Mouse (Mus musculus): ENCODE measurements around the gene Clcf1. TPM values are rescaled to one million over a fixed set of nuclear protein-coding genes. Genes with fewer than 3 reads are reported as not detected.

Gene Clcf1
- total RNA-seq, 4 experiments from 2014 or later = 4.5 to 14.4 (median 7.6) TPM

GRCm38 (mm10) chr19:4193129-4193528, 20.9 kb upstream of the Clcf1 start:
- DNase-seq = no peak

- no peak for DNase-seq
Measured at GRCm38 (mm10) chr19:4194021-4194724, 19.9 kb upstream of the Clcf1 start.

- DNase-seq = no peak
Measured at GRCm38 (mm10) chr19:4194776-4195650, 19.0 kb upstream of the Clcf1 start.

- no peak for DNase-seq
Measured at GRCm38 (mm10) chr19:4196048-4196447, 18.0 kb upstream of the Clcf1 start.

GRCm38 (mm10) chr19:4196548-4196947, 17.5 kb upstream of the Clcf1 start:
- DNase-seq = no peak

- DNase-seq = no peak
Measured at GRCm38 (mm10) chr19:4197180-4197579, 16.9 kb upstream of the Clcf1 start.

GRCm38 (mm10) chr19:4201291-4201909, 12.6 kb upstream of the Clcf1 start, which contains the start of gene Rad9a:
TSS of gene Rad9a (minus strand) at chr19:4201662.
- DNase-seq = peak; percentile 95

- no peak for DNase-seq
Measured at GRCm38 (mm10) chr19:4202149-4202548, 11.9 kb upstream of the Clcf1 start.

GRCm38 (mm10) chr19:4203148-4203547, 10.9 kb upstream of the Clcf1 start:
- no peak for DNase-seq

- no peak for DNase-seq
Measured at GRCm38 (mm10) chr19:4203604-4204326, 10.3 kb upstream of the Clcf1 start.

- DNase-seq = no peak
Measured at GRCm38 (mm10) chr19:4204889-4205288, 9.1 kb upstream of the Clcf1 start.

- peak; percentile 71 for DNase-seq
Measured at GRCm38 (mm10) chr19:4206971-4207370, 7.1 kb upstream of the Clcf1 start.

- no peak for DNase-seq
Measured at GRCm38 (mm10) chr19:4208563-4208962, 5.5 kb upstream of the Clcf1 start.

GRCm38 (mm10) chr19:4211891-4212588, 2.0 kb upstream of the Clcf1 start:
- DNase-seq = no peak

- DNase-seq = peak; percentile 67
Measured at GRCm38 (mm10) chr19:4213524-4213974, 489 bp upstream of the Clcf1 start.

- no peak for DNase-seq
Measured at GRCm38 (mm10) chr19:4214771-4215450, 873 bp downstream of the Clcf1 start.

- DNase-seq = no peak
Measured at GRCm38 (mm10) chr19:4215451-4215840, 1.4 kb downstream of the Clcf1 start.

GRCm38 (mm10) chr19:4216041-4216685, 2.1 kb downstream of the Clcf1 start:
- DNase-seq = no peak

- no peak for DNase-seq
Measured at GRCm38 (mm10) chr19:4217140-4217539, 3.1 kb downstream of the Clcf1 start.

- DNase-seq = no peak
Measured at GRCm38 (mm10) chr19:4217855-4218254, 3.8 kb downstream of the Clcf1 start.

GRCm38 (mm10) chr19:4218293-4218692, 4.3 kb downstream of the Clcf1 start:
- no peak for DNase-seq

Measured in adrenal gland, adult 8-10 months (tissue).